Mouse (Mus musculus): ENCODE results near the gene Rabac1.

The Rabac1 gene

GRCm38 (mm10) chr7:24971972-24972893, at the start of gene Rabac1:
TSS of gene Rabac1 (minus strand) at chr7:24972754.
- peak; percentile 85 for DNase-seq (ENCODE audit: low spot score)

GRCm38 (mm10) chr7:25011592-25011991, 39.0 kb upstream of the Rabac1 start:
- no peak for DNase-seq (ENCODE audit: low spot score)

GRCm38 (mm10) chr7:25010090-25010913, 37.7 kb upstream of the Rabac1 start:
- DNase-seq (ENCODE audit: low spot score) = peak; percentile 28

DNA sequence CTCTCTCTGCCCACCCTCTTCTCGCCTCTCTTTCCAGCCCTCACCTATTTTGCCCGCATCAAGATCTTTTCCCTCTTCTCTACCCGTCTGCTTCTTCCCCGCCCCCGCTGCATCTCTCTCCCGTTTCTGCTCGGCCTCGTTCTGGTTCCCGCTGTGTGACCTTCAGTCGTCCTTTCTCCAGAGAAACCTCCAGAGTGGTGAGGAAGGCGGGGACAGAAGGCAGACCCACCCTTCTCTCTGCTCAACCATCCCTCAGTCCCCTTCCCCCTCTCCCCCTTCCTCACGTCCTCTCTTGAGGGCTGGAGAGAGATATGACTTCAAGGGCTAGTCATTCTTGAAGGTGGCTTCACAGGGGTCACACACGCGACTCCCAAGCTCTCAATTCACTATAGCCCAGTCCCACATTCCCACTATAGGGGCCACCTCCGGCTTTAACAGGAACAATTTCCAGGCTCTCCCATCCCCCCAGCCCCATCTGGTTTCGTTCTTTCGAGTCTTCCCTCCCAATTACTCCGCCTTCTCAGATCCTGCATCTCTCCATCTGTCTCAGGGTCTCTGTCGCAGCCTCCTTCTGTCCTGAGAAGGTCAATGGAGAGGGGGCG, 36.6 kb upstream of the Rabac1 start:
- DNase-seq (ENCODE audit: low spot score) = no peak

GRCm38 (mm10) chr7:25008635-25009034, 36.1 kb upstream of the Rabac1 start:
- peak; percentile 73 for DNase-seq (ENCODE audit: low spot score)

GRCm38 (mm10) chr7:25007609-25008374, 35.2 kb upstream of the Rabac1 start:
- no peak for DNase-seq (ENCODE audit: low spot score)

GRCm38 (mm10) chr7:25006586-25007364, 34.2 kb upstream of the Rabac1 start:
- no peak for DNase-seq (ENCODE audit: low spot score)

- no peak for DNase-seq (ENCODE audit: low spot score)
Measured at GRCm38 (mm10) chr7:25006171-25006570, 33.6 kb upstream of the Rabac1 start.

DNA sequence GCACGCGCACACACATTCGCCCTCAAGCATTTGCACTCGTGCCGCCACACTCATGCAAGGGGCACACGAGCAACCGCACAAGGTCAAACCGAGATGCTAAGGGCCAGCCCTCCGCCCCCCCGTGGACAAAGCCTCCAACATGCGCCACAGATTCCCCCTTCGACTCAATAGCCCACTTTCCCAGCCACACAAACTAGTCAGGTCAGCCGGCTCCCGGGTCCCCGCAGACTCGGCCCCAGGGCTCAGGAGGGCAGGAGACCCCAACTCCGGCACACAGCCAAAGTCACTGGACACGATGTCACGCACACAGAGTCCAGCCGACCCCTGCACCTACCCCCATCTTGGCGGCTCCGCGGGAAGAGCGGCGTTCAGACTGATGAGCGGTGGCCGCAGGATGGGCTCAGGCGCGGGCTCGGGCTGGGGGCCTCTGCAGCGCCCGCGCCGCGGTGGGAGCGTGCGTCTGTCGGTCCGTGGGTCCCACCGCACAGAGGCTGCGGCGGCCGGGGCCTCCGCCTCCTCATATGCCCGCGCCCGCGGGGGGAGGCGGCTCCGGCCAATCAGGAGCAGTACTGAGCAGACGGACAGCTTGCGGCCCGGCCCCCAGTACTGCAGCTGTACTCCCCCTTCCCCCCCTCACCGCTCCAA, 33.0 kb upstream of the Rabac1 start, which contains the start of gene Atp1a3:
TSS of gene Atp1a3 (minus strand) at position 538 of the 645 bp plus-strand sequence.
- no peak for DNase-seq (ENCODE audit: low spot score)

- DNase-seq (ENCODE audit: low spot score) = no peak
Measured at GRCm38 (mm10) chr7:25004806-25005205, 32.3 kb upstream of the Rabac1 start.

DNA sequence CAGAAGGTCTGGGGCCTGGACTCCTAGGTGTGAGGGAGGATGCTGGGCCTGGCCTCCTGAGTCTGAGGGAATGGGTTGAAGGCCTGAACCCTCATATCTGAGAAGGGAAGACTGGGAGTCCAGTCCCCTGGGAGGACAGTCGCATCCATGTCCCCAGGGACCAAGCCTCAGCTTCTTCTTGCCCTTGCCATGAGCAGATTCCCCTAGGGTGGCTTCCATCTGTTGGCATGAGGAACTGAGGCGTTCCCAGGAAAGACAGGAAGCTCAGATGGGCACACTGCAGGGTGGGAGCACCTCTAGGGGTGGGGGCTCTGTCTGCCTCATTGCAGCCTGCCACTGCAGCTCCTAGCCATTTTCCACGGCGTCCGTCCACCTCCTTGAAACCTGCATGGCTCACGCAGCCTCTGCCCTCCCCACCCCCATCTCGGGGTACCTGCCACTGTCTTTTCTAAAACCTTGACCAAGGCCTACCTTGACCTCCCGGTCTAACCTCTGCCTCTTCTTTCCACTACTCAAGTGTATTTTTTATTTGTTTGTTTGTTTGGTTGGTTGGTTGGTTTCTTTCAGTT, 31.4 kb upstream of the Rabac1 start:
- no peak for DNase-seq (ENCODE audit: low spot score)

GRCm38 (mm10) chr7:25003291-25003690, 30.7 kb upstream of the Rabac1 start:
- no peak for DNase-seq (ENCODE audit: low spot score)

DNA sequence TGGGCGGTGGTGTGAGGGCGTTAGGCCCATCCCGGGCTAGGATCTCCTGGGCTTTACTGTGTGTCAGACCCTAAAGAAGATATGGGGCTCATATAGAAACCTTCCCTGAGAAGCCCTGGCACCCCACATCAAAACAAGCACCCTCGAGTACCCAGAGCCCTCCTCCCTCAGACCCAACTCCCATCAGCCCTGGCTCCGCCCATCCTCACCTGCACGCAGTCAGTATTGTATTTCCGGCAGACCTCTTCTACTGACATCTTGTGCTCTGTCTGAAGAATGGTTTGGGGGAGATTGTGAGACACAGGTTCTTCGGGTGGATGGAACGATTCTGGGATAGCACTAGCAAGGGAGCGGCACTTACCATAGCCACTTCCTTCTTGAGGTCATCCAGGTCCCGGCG, 28.2 kb upstream of the Rabac1 start:
- no peak for DNase-seq (ENCODE audit: low spot score)

GRCm38 (mm10) chr7:25000211-25000610, 27.7 kb upstream of the Rabac1 start:
- no peak for DNase-seq (ENCODE audit: low spot score)

DNA sequence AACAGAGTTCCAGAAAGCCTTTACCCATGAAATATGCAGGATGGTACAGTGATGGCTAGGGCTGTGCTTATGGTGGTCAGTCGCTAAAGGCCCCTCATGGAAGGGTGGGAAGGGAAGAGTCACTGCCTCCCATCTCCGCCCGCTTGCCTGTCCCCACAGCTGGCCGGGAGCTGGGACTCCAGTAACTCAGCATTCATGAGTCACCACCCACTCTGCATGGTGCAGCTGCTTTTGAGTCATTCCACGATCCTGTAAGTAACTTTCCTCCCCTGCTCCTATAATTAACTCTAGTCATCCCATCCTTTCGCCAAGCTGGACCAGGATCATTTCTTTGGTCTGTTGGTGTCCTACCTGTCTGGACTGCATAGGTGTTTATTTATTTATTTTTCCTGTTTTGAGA, 20.5 kb upstream of the Rabac1 start:
- DNase-seq (ENCODE audit: low spot score) = no peak

DNA sequence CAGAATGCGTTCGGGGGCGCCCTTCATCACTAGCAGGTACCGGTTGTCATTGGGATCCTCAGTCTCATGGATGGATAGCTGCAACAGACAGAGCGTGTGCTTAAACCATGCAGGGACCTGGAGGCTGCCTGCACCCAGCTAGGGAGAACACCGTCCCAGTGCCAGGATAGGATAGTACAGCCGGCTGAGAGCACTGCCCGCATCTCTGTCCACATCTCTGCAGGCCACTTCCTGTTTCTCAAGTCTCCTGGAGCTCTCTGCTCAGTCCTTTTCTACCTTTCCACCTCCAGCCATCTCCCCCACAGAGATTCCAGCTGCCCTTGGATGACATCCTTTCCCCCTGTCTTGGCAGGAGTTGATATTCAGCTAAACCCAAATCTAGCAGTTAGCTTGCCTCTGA, 17.9 kb upstream of the Rabac1 start:
- no peak for DNase-seq (ENCODE audit: low spot score)

- no peak for DNase-seq (ENCODE audit: low spot score)
Measured at GRCm38 (mm10) chr7:24987941-24988340, 15.4 kb upstream of the Rabac1 start.

- DNase-seq (ENCODE audit: low spot score) = no peak
Measured at GRCm38 (mm10) chr7:24985799-24986198, 13.2 kb upstream of the Rabac1 start.

DNA sequence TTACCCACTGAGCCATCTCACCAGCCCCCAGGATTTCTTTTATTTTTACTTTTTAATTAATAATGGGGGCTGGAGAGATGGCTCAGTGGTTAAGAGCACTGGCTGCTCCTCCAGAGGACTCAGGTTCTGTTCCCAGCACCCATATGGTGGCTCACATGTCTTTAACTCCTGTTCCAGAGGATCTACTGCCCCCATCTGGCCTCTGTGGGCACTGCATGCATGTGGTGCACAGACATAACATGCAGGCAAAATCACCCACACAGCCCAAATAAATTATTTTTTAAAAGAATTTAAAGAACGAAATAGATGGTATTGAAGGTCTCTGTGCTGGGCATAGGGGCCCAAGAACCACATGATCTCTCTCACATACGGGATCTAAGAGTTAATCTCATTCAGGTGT, 11.8 kb upstream of the Rabac1 start:
- DNase-seq (ENCODE audit: low spot score) = no peak

DNA sequence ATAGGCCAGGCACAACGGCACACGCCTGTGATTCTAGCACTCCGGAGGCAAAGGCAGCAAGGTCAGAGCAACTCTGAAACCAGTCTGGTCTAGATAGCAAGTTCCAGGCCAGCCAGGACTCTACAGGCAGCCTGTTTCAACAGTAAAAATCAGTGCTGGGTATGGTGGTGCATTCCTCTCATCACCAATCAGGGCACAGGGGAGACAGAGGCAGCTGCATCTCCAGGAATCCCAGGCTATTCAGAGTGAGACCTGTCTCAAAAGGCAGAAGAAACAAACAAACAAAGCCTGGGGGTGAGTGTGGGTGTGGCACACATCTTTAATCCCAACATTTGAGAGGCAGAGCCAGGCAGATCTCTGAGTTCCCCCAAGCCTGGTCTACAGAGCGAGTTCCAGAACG, 10.8 kb upstream of the Rabac1 start:
- DNase-seq (ENCODE audit: low spot score) = no peak
